Mouse (Mus musculus): ENCODE data around the gene Prr15l.

DNA sequence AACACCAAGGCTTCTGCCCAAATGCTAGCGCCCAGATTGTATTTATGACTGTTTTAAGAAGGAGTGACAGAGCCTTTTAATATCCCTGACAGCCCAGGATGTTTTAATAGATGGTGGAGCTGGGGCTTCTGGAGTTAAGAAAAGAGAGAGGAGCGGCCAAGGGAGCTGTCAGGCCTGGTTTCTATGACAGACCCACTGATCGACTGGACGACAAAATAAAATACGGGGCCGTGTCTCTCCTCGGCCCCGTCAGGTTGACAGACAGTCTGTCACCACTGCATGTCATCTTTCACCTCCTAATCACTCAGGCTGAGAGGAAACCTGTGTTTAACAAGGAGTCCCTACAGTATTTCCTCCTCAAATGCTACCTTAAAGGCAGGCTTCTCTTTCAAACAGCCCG lies 26.6 kb upstream of the Prr15l start:
- TF ChIP-seq CTCF (IDR thresholded peaks at IDR 0.05; ENCODE audit: low read depth, low read length) (no peak), POLR2A (IDR thresholded peaks at IDR 0.05; ENCODE audit: extremely low read depth, insufficient read depth, low read length) (no peak)

Measured in liver, adult 2 months (tissue).